ENCODE assay signal across 8 mouse cellular contexts in the genomic region with DNA sequence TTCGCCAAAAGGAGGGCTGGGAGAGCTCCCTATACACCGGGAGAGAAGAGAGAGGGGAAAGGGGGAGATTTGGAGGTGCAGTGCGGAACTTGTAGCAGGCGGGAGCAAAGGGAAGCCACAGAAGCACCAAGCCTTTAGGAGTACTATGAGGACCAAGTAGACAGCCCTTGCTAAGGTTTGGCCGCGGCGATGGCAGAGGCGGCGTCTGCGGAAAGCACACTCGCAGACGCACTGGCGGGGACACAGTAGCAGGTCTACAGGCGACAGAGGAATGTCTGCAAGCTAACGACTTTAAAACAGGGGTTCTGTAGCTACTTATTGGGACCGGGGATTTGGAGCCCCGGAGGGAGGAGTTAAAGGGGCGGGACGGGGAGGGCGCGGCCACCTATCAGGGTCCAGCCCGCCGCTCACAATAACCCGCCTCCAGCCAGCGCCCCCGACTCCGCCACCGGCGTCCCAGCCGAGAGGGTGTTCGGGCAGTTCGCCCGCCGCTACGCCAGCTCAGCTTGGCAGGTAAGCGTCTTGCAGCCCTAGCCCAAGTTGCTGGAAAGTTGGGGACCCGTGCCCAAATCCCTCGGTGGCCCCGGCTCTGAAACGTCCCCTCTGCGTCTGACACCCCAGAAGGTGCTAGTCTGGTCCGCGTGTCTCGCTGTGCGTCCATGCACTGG. TPM values are rescaled to one million over a fixed set of nuclear protein-coding genes. Genes with fewer than 3 reads are reported as not detected.
DNase-seq lines count a peak whose midpoint lies in the region; ATAC-seq and TF ChIP-seq lines count a peak whose summit lies in the region.

TSS of gene Bik (plus strand) at position 439 of the 668 bp plus-strand sequence.

- H3K36me3 ChIP-seq in embryonic facial prominence, embryonic 10.5 days (replicated peaks), result no peaks in the 10 kb centered on the region
- no peaks in the 10 kb centered on the region for H3K36me3 ChIP-seq in kidney, adult 2 months (ENCODE audit: control insufficient read depth, insufficient read depth, low read length)
- no peaks in the 10 kb centered on the region for H3K36me3 ChIP-seq in lung, embryonic 16.5 days (ENCODE audit: control insufficient read depth, insufficient read depth, low read length)

- peak; percentile 51 to 62 for DNase-seq in cerebellum, postnatal 10 days
- DNase-seq in cerebellum, adult 11 months, result no peak
- peak; percentile 84 for DNase-seq in embryonic facial prominence, embryonic 10.5 days (ENCODE audit: low spot score)
- DNase-seq in heart, adult 9 months (ENCODE audit: low spot score in 2 of 2), result peak; percentile 69
- peak; percentile 80 for DNase-seq in kidney, adult 2 months
- DNase-seq in urinary bladder, postnatal 25 days (ENCODE audit: low spot score), result peak; percentile 43

- TF ChIP-seq CTCF in kidney, adult 2 months (conservative IDR thresholded peaks at IDR 0.05; ENCODE audit: insufficient read depth, insufficient read length, low read depth, low read length), result no peak
- TF ChIP-seq CTCF in olfactory bulb, adult 2 months (IDR thresholded peaks at IDR 0.05; ENCODE audit: insufficient read depth, low read depth, low read length), result no peak

- peak within 1 kb of the TSS; percentile 67 for H3K9ac ChIP-seq in lung, embryonic 16.5 days (ENCODE audit: low read length)

- no peaks in the 10 kb centered on the region for H3K9me3 ChIP-seq in embryonic facial prominence, embryonic 10.5 days
- no peaks in the 10 kb centered on the region for H3K9me3 ChIP-seq in lung, embryonic 16.5 days (ENCODE audit: control insufficient read depth, low read length)

- peaks cover 43% of the 10 kb centered on the region for H3K4me1 ChIP-seq in embryonic facial prominence, embryonic 10.5 days
- peaks cover 27% of the 10 kb centered on the region for H3K4me1 ChIP-seq in kidney, adult 2 months (ENCODE audit: control insufficient read depth, insufficient read depth, low read length)
- H3K4me1 ChIP-seq in lung, embryonic 16.5 days (replicated peaks; ENCODE audit: control insufficient read depth, insufficient read depth, low read length), result peaks cover 18% of the 10 kb centered on the region
- H3K4me1 ChIP-seq in olfactory bulb, adult 2 months (ENCODE audit: control insufficient read depth, insufficient read depth, low read length), result peaks cover 15% of the 10 kb centered on the region

- under 1% methylated on average over 45 of the region's 45 CpGs for WGBS in embryonic facial prominence, embryonic 10.5 days
- under 1% methylated on average over 45 of the region's 45 CpGs for WGBS in kidney, adult 2 months
- under 1% methylated on average over 45 of the region's 45 CpGs for WGBS in lung, embryonic 16.5 days
- 2% methylated on average over 45 of the region's 45 CpGs for WGBS in olfactory bulb, adult 2 months

- peak; percentile 59 for TF ChIP-seq POLR2A in kidney, adult 2 months (IDR thresholded peaks at IDR 0.05; ENCODE audit: low read depth, low read length)
- no peak for TF ChIP-seq POLR2A in olfactory bulb, adult 2 months (IDR thresholded peaks at IDR 0.05; ENCODE audit: insufficient read depth, low read depth, low read length)

- peak within 1 kb of the TSS; percentile 70 for H3K4me3 ChIP-seq in embryonic facial prominence, embryonic 10.5 days
- H3K4me3 ChIP-seq in kidney, adult 2 months (ENCODE audit: insufficient read depth, low read depth, low read length), result peak within 1 kb of the TSS; percentile 83
- H3K4me3 ChIP-seq in lung, embryonic 16.5 days (ENCODE audit: low read length), result peak within 1 kb of the TSS; percentile 59
- H3K4me3 ChIP-seq in olfactory bulb, adult 2 months (ENCODE audit: insufficient read depth, low read depth, low read length), result peak within 1 kb of the TSS; percentile 42

- H3K27me3 ChIP-seq in embryonic facial prominence, embryonic 10.5 days (replicated peaks; ENCODE audit: low read depth, poor library complexity, severe bottlenecking), result peaks cover 69% of the 10 kb centered on the region
- no peaks in the 10 kb centered on the region for H3K27me3 ChIP-seq in kidney, adult 2 months (replicated peaks; ENCODE audit: control insufficient read depth, insufficient read depth, low read length)
- H3K27me3 ChIP-seq in lung, embryonic 16.5 days (ENCODE audit: control insufficient read depth, insufficient read depth, low read depth, low read length), result peaks cover 29% of the 10 kb centered on the region; the same call in 1 of the 2 replicates

- peak; percentile 79; the same call in 1 of the 2 replicates for ATAC-seq in lung, embryonic 16.5 days (ENCODE audit: low read depth)

- H3K27ac ChIP-seq in embryonic facial prominence, embryonic 10.5 days (replicated peaks), result 0 out of 2 replicates have a peak within 1 kb of the TSS, but pooled peaks have one; percentile 36
- peak within 1 kb of the TSS; percentile 47 for H3K27ac ChIP-seq in kidney, adult 2 months (ENCODE audit: insufficient read depth, low read depth, low read length)
- no peak within 1 kb of the TSS for H3K27ac ChIP-seq in lung, embryonic 16.5 days (ENCODE audit: low read length)
- H3K27ac ChIP-seq in olfactory bulb, adult 2 months (ENCODE audit: insufficient read depth, low read depth, low read length), result no peak within 1 kb of the TSS

- H3K4me2 ChIP-seq in lung, embryonic 16.5 days (ENCODE audit: low read depth, low read length), result peak within 1 kb of the TSS; percentile 80

RNA-seq across cellular contexts. Expression of gene Bik, which starts in this region (rescaled TPM):
- polyA plus RNA-seq in embryonic facial prominence, embryonic 10.5 days (2016; fragmentation: Nextera tagmentation; extraction: Ambion mirVana), result 2.3 TPM in 2 replicates
- polyA plus RNA-seq in kidney, adult 2 months (2012; rRNA removed), result 18.9 and 20.8 TPM in 2 replicates
- polyA plus RNA-seq in lung, embryonic 16.5 days (2015; fragmentation: Nextera tagmentation; extraction: Ambion mirVana), result 15.2 and 15.5 TPM in 2 replicates
- polyA plus RNA-seq in olfactory bulb, adult 2 months (2012; ENCODE audit: insufficient read depth, insufficient read length, low replicate concordance, missing spikeins), result not detected in 2 replicates

Comparison
In these comparisons a context has a peak if more than half of its experiments do, and no peak if none do; other contexts are left out.
1. H3K27ac ChIP-seq: peak in embryonic facial prominence, embryonic 10.5 days (single experiment) and kidney, adult 2 months (single experiment); none in lung, embryonic 16.5 days (single experiment) and olfactory bulb, adult 2 months (single experiment).
2. Peak in every context shown above with its lines, with median percentiles within 50 percentile points of each other: H3K4me3 ChIP-seq.